Mouse (Mus musculus) cerebral cortex, adult 2 months (tissue): ENCODE results near the gene Cryaa.

Source experiments
- WGBS: fragments of 180-500 bp; shearing (Covaris S2); methylation state at CpG from one replicate; pipeline ENCODE4 v1.1.7; 2018; 5-methylcytosine and 5-hydroxymethylcytosine counted together

The Cryaa gene

DNA sequence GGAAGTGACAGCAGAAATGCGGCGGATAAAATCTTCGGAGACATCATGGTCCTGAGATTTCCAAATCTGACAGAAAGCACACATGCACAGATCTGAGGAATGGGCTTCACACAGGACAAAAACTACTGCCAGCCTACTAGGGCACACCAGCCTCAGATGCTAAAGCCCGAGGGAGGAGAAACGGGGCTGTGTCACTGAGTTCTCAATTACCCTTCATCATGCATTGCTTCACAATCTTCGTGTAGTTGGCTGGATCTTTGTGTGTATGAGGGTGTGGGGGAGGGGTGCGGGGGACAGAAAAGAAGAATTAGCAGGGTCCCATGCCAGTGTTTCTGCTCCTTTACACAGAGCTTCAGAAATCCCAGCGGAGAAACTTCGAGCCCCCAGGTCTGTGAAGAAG, 36.1 kb downstream of the Cryaa start:
- 54% methylated on average over 9 of the region's 9 CpGs for WGBS

DNA sequence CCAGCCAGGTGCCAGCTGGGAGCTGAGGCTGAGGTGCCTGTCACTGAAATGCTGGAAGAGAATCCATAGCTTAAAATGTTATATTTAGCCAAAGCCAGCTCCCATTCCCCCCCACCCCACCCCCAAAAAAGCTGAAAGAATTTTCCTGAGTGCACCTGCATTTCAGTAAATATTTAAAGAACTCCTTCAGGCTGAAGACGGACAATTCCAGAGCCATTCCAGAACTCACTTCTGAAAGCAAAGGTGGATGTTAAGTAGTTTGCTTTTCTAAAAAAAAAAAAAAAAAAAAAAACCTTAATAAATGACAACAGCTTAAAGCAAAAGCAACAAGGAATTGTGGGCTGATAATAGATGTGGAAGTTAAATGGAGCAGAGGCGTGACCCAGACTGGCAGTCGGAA, 36.5 kb downstream of the Cryaa start:
- 78% methylated on average over 3 of the region's 3 CpGs for WGBS

DNA sequence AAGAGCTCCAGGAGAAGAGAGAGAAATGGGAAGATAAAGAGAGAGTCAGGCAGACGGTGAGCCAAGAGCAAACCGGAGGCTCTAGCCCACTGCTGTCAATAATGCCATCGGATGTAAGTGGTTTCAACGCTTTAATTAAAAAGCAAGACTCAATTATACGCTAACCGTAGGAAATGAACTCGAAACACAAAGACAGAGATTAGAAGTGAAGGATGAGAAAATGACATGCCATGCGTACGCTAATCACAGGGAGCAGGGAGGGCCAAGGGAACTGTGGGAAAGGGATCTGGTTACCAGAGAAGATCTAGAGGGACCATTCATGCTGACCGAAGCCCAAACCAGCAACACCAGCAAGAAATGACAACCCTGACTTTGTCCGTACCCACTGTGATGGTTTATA, 37.4 kb downstream of the Cryaa start:
- 67% methylated on average over 11 of the region's 11 CpGs for WGBS

DNA sequence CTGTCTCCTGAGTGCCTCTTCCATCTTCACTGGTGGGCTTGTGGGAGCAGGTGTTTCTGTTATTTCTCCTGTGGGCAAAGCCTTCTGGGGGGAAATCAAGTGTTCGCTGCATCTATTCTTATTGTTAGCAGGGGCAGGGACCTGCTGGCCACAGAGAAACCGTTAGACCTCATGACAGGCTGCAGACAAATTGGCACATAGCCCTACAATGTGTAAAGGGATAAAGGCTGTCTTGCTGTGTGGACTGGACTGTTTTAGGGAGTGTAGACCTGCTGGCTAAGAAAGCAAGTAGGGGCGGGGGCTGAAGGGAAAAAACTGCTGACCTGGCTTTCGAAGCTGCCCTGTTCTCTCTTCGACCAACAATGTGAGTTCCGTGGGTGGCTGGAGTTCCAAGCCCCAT, 44.0 kb downstream of the Cryaa start:
- 82% methylated on average over 6 of the region's 6 CpGs for WGBS

DNA sequence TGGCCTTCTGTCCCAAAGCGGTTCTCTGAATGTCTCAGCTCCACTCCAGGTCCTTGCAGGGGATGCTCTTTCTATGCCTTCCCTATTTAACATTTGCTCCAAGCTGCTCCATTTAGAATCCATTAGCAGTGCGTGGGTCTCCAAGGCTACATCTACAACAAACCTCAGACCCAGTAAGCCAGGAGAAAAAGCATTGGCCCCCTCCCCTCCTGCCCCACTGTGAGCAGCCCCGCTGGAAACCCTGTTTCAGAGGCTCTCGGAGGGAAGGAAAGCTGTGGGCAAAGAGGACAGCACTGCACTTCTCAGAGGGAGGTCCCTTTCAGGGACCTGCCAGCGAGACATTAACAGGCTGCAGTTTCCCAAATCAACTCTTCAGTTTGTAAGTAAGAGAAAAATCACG, 47.8 kb downstream of the Cryaa start:
- 51% methylated on average over 6 of the region's 6 CpGs for WGBS

DNA sequence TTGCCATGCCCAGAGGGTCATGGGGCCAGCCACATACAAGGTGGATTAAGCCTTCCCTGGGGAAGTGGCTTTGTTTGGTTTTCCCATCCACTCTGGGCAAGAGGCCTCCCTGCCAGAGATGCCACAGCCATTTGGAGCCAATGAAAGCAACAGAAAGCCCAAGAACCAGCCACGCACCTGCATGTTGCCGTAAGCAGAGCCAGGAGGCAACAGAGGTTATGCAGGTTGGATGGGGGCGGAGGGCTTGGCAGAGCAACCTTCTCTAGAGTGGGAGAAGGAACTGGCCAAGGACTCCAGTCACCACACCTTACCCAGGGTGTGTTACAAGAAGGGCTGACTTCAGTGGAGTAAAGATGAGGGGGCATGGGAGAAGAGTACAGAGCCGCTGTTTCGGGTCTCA, 48.6 kb downstream of the Cryaa start:
- 96% methylated on average over 5 of the region's 5 CpGs for WGBS

DNA sequence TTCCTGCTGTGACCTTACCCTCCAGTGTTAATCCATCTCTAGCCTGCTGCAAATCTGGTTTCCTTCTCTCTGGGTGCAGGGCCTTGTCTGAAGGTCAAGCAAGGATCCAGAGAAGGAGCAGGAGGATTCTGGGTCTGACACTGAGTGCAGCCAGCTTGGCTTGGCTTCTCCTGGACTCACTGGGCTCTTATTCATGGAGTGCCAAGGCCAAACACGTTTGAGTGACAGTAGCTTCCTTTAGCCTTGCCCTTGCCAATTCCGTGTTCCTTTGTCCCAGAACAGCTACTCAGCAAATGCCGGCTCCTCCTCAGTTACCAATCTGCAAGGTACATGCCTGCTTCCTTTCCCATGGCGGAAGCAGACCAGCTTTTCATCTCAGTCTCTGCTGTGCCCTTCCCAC, 49.6 kb downstream of the Cryaa start:
- 50% methylated on average over 4 of the region's 4 CpGs for WGBS

DNA sequence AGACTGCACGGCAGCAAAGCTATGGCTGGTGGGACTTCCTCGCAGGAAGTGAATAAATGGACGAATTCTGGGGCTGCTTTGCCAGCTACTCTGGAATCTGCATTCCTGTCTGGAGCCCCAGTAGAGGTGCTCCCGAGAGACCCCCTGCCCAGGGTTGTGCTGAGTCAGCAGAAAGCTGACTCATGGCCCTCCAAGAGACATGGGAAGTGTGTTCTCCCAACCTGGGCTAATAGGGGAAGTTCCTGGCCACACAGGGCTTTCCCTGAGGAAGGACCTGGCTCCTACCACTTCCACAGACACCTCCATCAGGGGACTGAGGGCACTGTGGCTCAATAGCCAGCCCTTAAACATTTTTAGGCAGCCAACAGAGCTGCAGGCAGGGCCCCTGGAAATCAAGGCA, 50.4 kb downstream of the Cryaa start:
- WGBS, result 70% methylated on average over 4 of the region's 4 CpGs

DNA sequence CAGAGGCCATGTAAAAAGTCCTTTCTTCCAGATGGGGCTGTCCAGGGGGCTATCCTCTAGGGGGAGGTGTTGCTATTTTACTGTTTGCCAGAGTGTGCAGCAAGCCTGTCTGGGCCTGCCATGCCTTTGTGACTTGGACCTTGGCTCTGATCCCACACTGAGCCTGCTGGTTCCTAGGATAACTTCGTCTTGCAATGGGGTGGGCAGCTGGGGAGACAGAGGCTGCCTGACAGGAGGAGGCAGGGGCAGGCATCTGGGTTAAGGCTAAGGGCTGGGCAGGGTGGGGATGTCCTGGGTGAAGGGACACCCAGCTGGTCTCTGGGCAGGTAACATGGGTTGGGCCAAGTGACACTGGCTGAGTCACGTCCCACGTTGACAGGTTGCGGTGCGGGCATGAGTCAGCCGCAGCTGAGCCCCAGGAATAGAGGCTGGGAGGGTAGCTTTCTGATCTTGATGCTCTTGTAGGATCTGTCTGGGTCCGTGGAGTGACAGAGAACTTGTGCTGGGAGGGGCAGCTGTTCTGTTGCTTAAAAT, 51.4 kb downstream of the Cryaa start:
- whole genome bisulfite sequencing, result 67% methylated on average over 7 of the region's 7 CpGs

DNA sequence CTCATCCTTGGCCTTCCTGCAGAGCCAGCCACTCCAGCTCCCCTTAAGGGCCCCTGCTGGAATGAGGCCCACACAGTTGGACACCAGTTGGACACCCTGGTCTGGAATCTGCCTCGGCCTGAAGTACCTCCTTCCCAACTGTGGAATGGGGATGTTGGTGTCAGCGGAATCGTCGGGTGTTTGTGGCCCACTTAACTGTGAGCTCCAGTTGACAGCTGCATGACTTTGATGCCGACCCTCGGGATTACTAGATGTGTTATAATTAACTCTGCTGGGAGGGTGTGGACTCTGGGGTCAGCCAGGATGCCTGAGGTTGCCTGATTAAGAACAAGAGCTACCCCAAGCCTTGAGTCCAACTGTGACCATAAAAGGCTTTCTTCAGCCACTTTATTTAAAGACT, 53.4 kb downstream of the Cryaa start:
- 81% methylated on average over 6 of the region's 6 CpGs for WGBS
